Mouse (Mus musculus) midbrain, postnatal 0 days (tissue): ENCODE results near the gene 2410004B18Rik. TPM values are rescaled to one million over a fixed set of nuclear protein-coding genes. Genes with fewer than 3 reads are reported as not detected.

ENCODE experiments used
- ATAC-seq: fragments of 200-750 bp; cut with Nextera tagmentation; 2 replicates; pipeline ENCODE4 v1.8.0; 2017; ENCODE audit warnings: moderate number of reproducible peaks, mild to moderate bottlenecking, moderate TSS enrichment, moderate library complexity; ENCODE audit not compliant: low FRiP score
- DNase-seq: peaks from one replicate; pipeline ENCODE4 v3.0.0-alpha.2; 2015; ENCODE audit warnings: low spot score
- H3K27ac ChIP-seq: fragments of 300-500 bp; sonication (generic); 2 replicates; pipeline ENCODE4 v1.5.1; 2014; ENCODE audit warnings: low read depth, mild to moderate bottlenecking, low read length, mixed read lengths
- H3K27me3 ChIP-seq: fragments of 300-500 bp; sonication (generic); 2 replicates; pipeline ENCODE4 v1.6.1; 2014; ENCODE audit warnings: low read length, control low read depth, mixed read lengths; ENCODE audit not compliant: insufficient read depth
- H3K36me3 ChIP-seq: fragments of 300-500 bp; sonication (generic); 2 replicates; pipeline ENCODE4 v1.6.1; 2014; ENCODE audit warnings: low read length, control low read depth, mixed read lengths; ENCODE audit not compliant: insufficient read depth
- H3K4me1 ChIP-seq: fragments of 300-500 bp; sonication (generic); 2 replicates; pipeline ENCODE4 v1.6.1; 2014; ENCODE audit warnings: mild to moderate bottlenecking, control low read depth, antibody characterized with exemption, low read length, mixed read lengths; ENCODE audit not compliant: insufficient read depth
- H3K4me2 ChIP-seq: fragments of 300-500 bp; sonication (generic); 2 replicates; pipeline ENCODE4 v1.6.1; 2014; ENCODE audit warnings: low read depth, mild to moderate bottlenecking, low read length, mixed read lengths; ENCODE audit not compliant: poor library complexity, severe bottlenecking
- H3K4me3 ChIP-seq: fragments of 300-500 bp; sonication (generic); 2 replicates; pipeline ENCODE4 v1.5.1; 2014; ENCODE audit warnings: low read depth, mild to moderate bottlenecking, low read length, moderate library complexity
- H3K9ac ChIP-seq: fragments of 300-500 bp; sonication (generic); replicated peaks from 2 replicates; pipeline ENCODE4 v1.6.1; 2014; ENCODE audit warnings: mild to moderate bottlenecking, low read length, moderate library complexity, mixed read lengths; ENCODE audit not compliant: poor library complexity, severe bottlenecking
- H3K9me3 ChIP-seq: fragments of 300-500 bp; sonication (generic); 2 replicates; pipeline ENCODE4 v1.6.1; 2016; ENCODE audit warnings: low read length, control low read depth
- CTCF ChIP-seq: IDR thresholded peaks from 2 replicates; pipeline ENCODE4 v1.5.1; 2016; ENCODE audit warnings: antibody characterized with exemption, mild to moderate bottlenecking
- WGBS: fragments of 180-500 bp; shearing (Covaris S2); extraction: QIAGEN DNeasy Blood & Tissue Kit; methylation state at CpG from one replicate; pipeline ENCODE4 v1.1.7; 2014; 5-methylcytosine and 5-hydroxymethylcytosine counted together
- polyA plus RNA-seq: library from polyadenylated mRNA; unstranded; fragments of >200 nt; fragmentation: Nextera tagmentation; extraction: Ambion mirVana; gene quantifications from 2 replicates; pipeline ENCODE4 v1.2.1, GENCODE M21; 2015
- total RNA-seq: library from RNA; depleted of rRNA; stranded (reverse); fragments of >200 nt; gene quantifications from 2 replicates; pipeline ENCODE4 v1.2.3, GENCODE M21; 2014; rRNA removed

Gene 2410004B18Rik
- total and polyA plus RNA-seq, 2 experiments from 2014 or later, result 48.9 to 83.8 TPM

DNA sequence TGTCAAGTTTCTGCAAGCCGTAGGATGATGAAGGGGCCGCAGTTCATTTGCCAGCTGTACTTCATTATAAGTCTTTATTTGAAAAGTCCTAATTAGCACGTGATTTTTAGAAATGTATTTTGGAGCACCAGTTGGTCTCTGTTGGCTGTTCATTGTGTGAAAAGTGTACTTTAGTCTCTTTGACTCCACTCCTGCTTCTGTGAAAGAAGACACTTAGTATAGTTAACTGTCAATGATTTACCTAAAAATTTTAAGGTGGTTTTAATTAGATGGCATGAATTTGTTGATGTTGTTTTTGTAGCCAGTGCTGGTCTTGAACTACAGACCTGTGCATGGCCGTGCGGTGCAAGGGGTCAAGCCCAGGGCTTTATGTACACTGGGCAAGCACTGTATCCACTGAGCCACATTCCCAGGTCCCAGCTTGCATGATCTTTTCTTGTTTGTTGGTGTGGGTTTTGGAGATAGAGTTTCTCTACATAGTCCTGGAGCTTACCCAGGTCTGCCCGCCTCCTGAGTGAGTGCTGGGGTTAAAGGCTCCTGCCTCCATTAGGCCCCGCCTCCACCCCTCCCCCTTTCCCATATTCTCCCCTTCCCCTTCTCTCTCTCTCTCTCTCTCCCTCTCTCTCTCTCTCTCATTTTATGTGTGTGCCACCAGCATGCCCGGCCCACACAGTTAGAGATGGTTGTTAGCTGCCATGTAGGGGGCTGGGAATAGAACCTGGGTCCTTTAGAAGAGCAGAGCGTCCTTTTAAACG is 54.3 kb downstream of the 2410004B18Rik start:
- Histone ChIP-seq H3K36me3 (no peaks in the 10 kb centered on the region), H3K27ac (no peak overlapping the region), H3K4me1 (no peaks in the 10 kb centered on the region), H3K9me3 (no peaks in the 10 kb centered on the region), H3K4me3 (no peak overlapping the region), H3K9ac (no peak overlapping the region), H3K27me3 (0 out of 2 replicates have a peak, but pooled peaks cover 4% of the 10 kb centered on the region), H3K4me2 (no peak overlapping the region)
- DNase-seq, result no peak
- WGBS, result 89% methylated on average over 10 of the region's 10 CpGs
- no peak for TF ChIP-seq CTCF
- ATAC-seq, result no peak

DNA sequence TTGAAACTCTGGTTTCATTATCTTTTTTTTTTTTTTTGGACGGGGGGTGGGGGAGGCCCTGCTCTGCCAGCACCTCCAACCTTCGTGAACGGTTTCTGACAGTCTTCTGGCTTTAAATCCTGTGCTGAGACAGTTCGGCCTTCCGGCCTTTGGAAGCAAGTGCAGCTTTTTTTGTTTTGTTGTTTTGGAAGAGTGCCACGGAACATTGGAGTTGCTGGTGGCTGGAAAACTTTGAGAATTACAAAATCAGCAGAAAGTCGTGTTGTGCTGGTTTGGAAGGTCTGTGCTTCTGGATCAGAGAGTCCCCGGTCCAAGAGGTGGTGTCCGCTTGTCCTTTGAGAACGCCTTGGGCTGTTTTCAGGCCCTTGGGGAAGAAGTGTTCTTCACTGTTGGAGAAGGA is 55.0 kb downstream of the 2410004B18Rik start:
- no peak overlapping the region for H3K9ac ChIP-seq
- H3K27ac ChIP-seq, result no peak overlapping the region
- no peak overlapping the region for H3K4me2 ChIP-seq
- H3K27me3 ChIP-seq, result 0 out of 2 replicates have a peak, but pooled peaks cover 4% of the 10 kb centered on the region
- no peaks in the 10 kb centered on the region for H3K9me3 ChIP-seq
- H3K4me1 ChIP-seq, result no peaks in the 10 kb centered on the region
- no peak overlapping the region for H3K4me3 ChIP-seq
- DNase-seq, result peak; percentile 36
- no peak for ATAC-seq
- WGBS, result 79% methylated on average over 10 of the region's 10 CpGs
- no peak for TF ChIP-seq CTCF
- H3K36me3 ChIP-seq, result no peaks in the 10 kb centered on the region

DNA sequence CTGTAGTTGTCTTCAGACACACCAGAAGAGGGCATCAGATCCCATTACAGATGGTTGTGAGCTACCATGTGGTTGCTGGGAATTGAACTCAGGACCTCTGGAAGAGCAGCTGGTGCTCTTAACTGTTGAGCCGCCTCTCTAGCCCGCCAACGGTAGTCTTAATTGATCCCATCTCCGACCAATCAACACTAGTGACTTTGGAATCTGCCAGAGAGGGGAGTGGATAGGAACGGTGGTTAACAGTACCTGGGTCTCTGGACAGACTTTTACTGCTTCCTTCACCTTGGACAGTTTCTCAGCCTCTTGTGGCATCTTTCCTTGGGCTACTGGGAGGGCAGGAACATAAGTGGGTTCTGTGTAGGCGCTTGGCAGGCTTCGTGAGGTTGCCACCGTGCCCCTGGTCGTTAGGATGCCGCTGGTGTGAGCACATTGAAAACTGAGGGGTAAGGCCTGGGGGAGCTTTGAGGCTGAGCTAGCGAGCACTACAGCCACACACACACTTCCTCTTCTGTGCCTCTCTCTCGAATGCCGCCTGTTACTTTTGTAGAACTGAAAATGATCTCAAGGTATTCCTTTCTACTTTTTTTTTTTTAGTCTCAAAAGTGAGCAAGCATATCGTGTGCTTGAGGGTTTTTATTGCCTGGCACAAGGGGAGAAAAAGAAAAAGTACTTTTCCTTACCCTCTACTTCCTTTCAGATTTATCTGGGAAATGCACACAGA is 55.8 kb downstream of the 2410004B18Rik start:
- Histone ChIP-seq H3K4me1 (no peaks in the 10 kb centered on the region), H3K27ac (no peak overlapping the region), H3K27me3 (0 out of 2 replicates have a peak, but pooled peaks cover 1% of the 10 kb centered on the region), H3K9ac (no peak overlapping the region), H3K9me3 (no peaks in the 10 kb centered on the region), H3K4me2 (no peak overlapping the region), H3K36me3 (0 out of 2 replicates have a peak, but pooled peaks cover 3% of the 10 kb centered on the region), H3K4me3 (no peak overlapping the region)
- ATAC-seq, result no peak
- no peak for DNase-seq
- 85% methylated on average over 14 of the region's 14 CpGs for WGBS
- no peak for TF ChIP-seq CTCF

Other genes starting within 250 kb of the 2410004B18Rik start
- 162 and 163 TPM in 2 replicates for gene Ddah1, start 179.3 kb upstream of the 2410004B18Rik start, total RNA-seq
- 203 and 209 TPM in 2 replicates for gene Ddah1, start 179.3 kb upstream of the 2410004B18Rik start, polyA plus RNA-seq
- 19.4 and 29.4 TPM in 2 replicates for gene Bcl10, start 15.2 kb upstream of the 2410004B18Rik start, total RNA-seq
- 33.2 and 33.3 TPM in 2 replicates for gene Bcl10, start 15.2 kb upstream of the 2410004B18Rik start, polyA plus RNA-seq
- gene Syde2, start 49.9 kb downstream of the 2410004B18Rik start, total RNA-seq, result 4.2 and 4.7 TPM in 2 replicates
- 0.28 and 0.32 TPM in 2 replicates for gene Syde2, start 49.9 kb downstream of the 2410004B18Rik start, polyA plus RNA-seq
- 0.80 and 1.3 TPM in 2 replicates for gene Wdr63, start 170.1 kb downstream of the 2410004B18Rik start, total RNA-seq
- 1.0 and 1.1 TPM in 2 replicates for gene Wdr63, start 170.1 kb downstream of the 2410004B18Rik start, polyA plus RNA-seq
- 0.09 and 0.38 TPM in 2 replicates for gene Mcoln3, start 179.4 kb downstream of the 2410004B18Rik start, total RNA-seq
- 0.29 and 0.38 TPM in 2 replicates for gene Mcoln3, start 179.4 kb downstream of the 2410004B18Rik start, polyA plus RNA-seq
- 0.16 TPM in 1 of 2 replicates, not detected in the other for gene Mcoln2, start 211.8 kb downstream of the 2410004B18Rik start, total RNA-seq
- gene Mcoln2, start 211.8 kb downstream of the 2410004B18Rik start, polyA plus RNA-seq, result 0.09 and 0.43 TPM in 2 replicates